In genomic region chr5:140644702-140645201, GRCm38 (mm10) we compare ENCODE assay signal across 7 mouse cellular contexts. TPM values are rescaled to one million over a fixed set of nuclear protein-coding genes. Genes with fewer than 3 reads are reported as not detected.
DNase-seq lines count a peak whose midpoint lies in the region; ATAC-seq and TF ChIP-seq lines count a peak whose summit lies in the region.

No protein-coding gene starts in this region.

- peak overlapping the region; percentile 85 for H3K27ac ChIP-seq in liver, embryonic 14.5 days

- H3K9me3 ChIP-seq in liver, embryonic 14.5 days (ENCODE audit: control insufficient read depth, low read length), result no peaks in the 10 kb centered on the region

- peak overlapping the region; percentile 71 for H3K4me2 ChIP-seq in liver, embryonic 14.5 days (ENCODE audit: low read depth)

- WGBS in liver, embryonic 14.5 days (ENCODE audit: insufficient replicate concordance), result 7% methylated on average over 15 of the region's 15 CpGs

- no peaks in the 10 kb centered on the region for H3K36me3 ChIP-seq in liver, embryonic 14.5 days (replicated peaks; ENCODE audit: control insufficient read depth, insufficient read depth, low read depth)

- peak; percentile 67 for ATAC-seq in liver, embryonic 14.5 days (ENCODE audit: insufficient read depth)

- DNase-seq in MEL-GATA-1-ER (ENCODE audit: extremely low read depth, low read depth), result peak; percentile 91
- DNase-seq in c-Kit-positive CD71-positive TER-119-positive erythroid progenitor cells, embryonic 14.5 days (ENCODE audit: low spot score), result peak; percentile 86
- DNase-seq in heart, postnatal 4 days, result peak; percentile 72
- peak; percentile 79 to 85 (median 83) for DNase-seq in liver, embryonic 14.5 days (ENCODE audit: low read depth in 3 of 3, low spot score in 3 of 3)
- DNase-seq in yolk sac, embryonic 10.5 days (ENCODE audit: low spot score), result peak; percentile 37
- DNase-seq in urinary bladder, postnatal 4 days (ENCODE audit: low spot score in 2 of 2), result no peak
- no peak for DNase-seq in right cerebral cortex, postnatal 4 days

- no peaks in the 10 kb centered on the region for H3K27me3 ChIP-seq in liver, embryonic 14.5 days (ENCODE audit: control insufficient read depth, insufficient read depth, low read length)

- peak overlapping the region in 1 of 2 experiments; percentile 29; a peak in 2 of 4 replicates for H3K4me3 ChIP-seq in liver, embryonic 14.5 days (ENCODE audit: insufficient read depth in 1 of 2, low read depth in 2 of 2, low read length in 2 of 2)

- no peak for TF ChIP-seq CTCF in liver, embryonic 14.5 days (IDR thresholded peaks at IDR 0.05; ENCODE audit: low read depth)

- TF ChIP-seq EP300 in liver, embryonic 14.5 days (IDR thresholded peaks at IDR 0.05; ENCODE audit: low read depth), result peak; percentile 95

- H3K4me1 ChIP-seq in liver, embryonic 14.5 days (replicated peaks; ENCODE audit: control insufficient read depth in 2 of 2, insufficient read depth in 2 of 2, low read length in 1 of 2), result peaks cover 25 to 51% of the 10 kb centered on the region in 2 experiments

- peak overlapping the region; percentile 60 for H3K9ac ChIP-seq in liver, embryonic 14.5 days (replicated peaks)

RNA-seq across cellular contexts. Expression of gene Ttyh3, which starts 4.1 kb away (rescaled TPM):
- total RNA-seq in heart, postnatal 4 days (2021), result 10 to 100 TPM; 83.0 to 90.4 TPM
- 8.3 and 10.1 TPM in 2 replicates for polyA plus RNA-seq in liver, embryonic 14.5 days (2012; rRNA removed)
- polyA plus RNA-seq in liver, embryonic 14.5 days (2014; fragmentation: Nextera tagmentation; extraction: Ambion mirVana), result 5.4 and 7.2 TPM in 2 replicates

RNA-seq across cellular contexts. Expression of gene Lfng, which starts 37.6 kb away (rescaled TPM):
- total RNA-seq in heart, postnatal 4 days (2021), result 10 to 100 TPM; 11.6 to 12.1 TPM
- 12.1 and 15.8 TPM in 2 replicates for polyA plus RNA-seq in liver, embryonic 14.5 days (2012; rRNA removed)
- 9.9 and 11.4 TPM in 2 replicates for polyA plus RNA-seq in liver, embryonic 14.5 days (2014; fragmentation: Nextera tagmentation; extraction: Ambion mirVana)

RNA-seq across cellular contexts. Expression of gene Iqce, which starts 57.4 kb away (rescaled TPM):
- 10 to 100 TPM; 11.3 to 12.8 TPM for total RNA-seq in heart, postnatal 4 days (2021)
- polyA plus RNA-seq in liver, embryonic 14.5 days (2012; rRNA removed), result 3.8 and 4.6 TPM in 2 replicates
- polyA plus RNA-seq in liver, embryonic 14.5 days (2014; fragmentation: Nextera tagmentation; extraction: Ambion mirVana), result 3.2 and 3.4 TPM in 2 replicates

Comparison
In these comparisons a context has a peak if more than half of its experiments do, and no peak if none do; other contexts are left out.
1. DNase-seq: peak in MEL-GATA-1-ER (single experiment), c-Kit-positive CD71-positive TER-119-positive erythroid progenitor cells, embryonic 14.5 days (single experiment), heart, postnatal 4 days (single experiment), liver, embryonic 14.5 days (3 of 3) and yolk sac, embryonic 10.5 days (single experiment); none in urinary bladder, postnatal 4 days (0 of 2) and right cerebral cortex, postnatal 4 days (single experiment).